Mouse (Mus musculus): ENCODE results near the gene Pxn.

- TF ChIP-seq CTCF (IDR thresholded peaks at IDR 0.05; ENCODE audit: borderline replicate concordance, insufficient read depth, low read length): no peak
- no peak for TF ChIP-seq POLR2A (IDR thresholded peaks at IDR 0.05; ENCODE audit: low read depth, low read length)
Observed at GRCm38 (mm10) chr5:115544655-115545185, 38.2 kb downstream of the Pxn start.

Data from embryonic fibroblast, embryonic 13.5 days (primary cell).